Mouse (Mus musculus): ENCODE results near the gene Plekho2. TPM values are rescaled to one million over a fixed set of nuclear protein-coding genes. Genes with fewer than 3 reads are reported as not detected.

Plekho2 gene
- polyA plus RNA-seq, 1 experiment from 2014 or later, result 6.7 TPM

- no peaks in the 10 kb centered on the region for H3K9me3 ChIP-seq (ENCODE audit: control insufficient read depth)
- H3K4me3 ChIP-seq (ENCODE audit: low read depth, low read length), result no peak overlapping the region
- no peaks in the 10 kb centered on the region for H3K36me3 ChIP-seq (ENCODE audit: control insufficient read depth, insufficient read depth)
- 57% methylated on average over 8 of the region's 8 CpGs for WGBS
- H3K4me2 ChIP-seq (replicated peaks; ENCODE audit: low read depth), result no peak overlapping the region
- H3K9ac ChIP-seq (ENCODE audit: low read depth, low read length), result no peak overlapping the region
- H3K27ac ChIP-seq (ENCODE audit: low read depth, low read length), result no peak overlapping the region
- peak; percentile 63 for TF ChIP-seq CTCF (IDR thresholded peaks at IDR 0.05; ENCODE audit: low read depth)
- ATAC-seq, result no peak
- no peaks in the 10 kb centered on the region for H3K27me3 ChIP-seq (replicated peaks; ENCODE audit: control insufficient read depth, insufficient read depth, low read length)
- no peaks in the 10 kb centered on the region for H3K4me1 ChIP-seq (replicated peaks; ENCODE audit: control insufficient read depth, insufficient read depth, low read length)
Measured at GRCm38 (mm10) chr9:65603401-65604102, 23.7 kb upstream of the Plekho2 start.

GRCm38 (mm10) chr9:65600951-65601350 lies 21.1 kb upstream of the Plekho2 start:
- H3K9ac ChIP-seq (ENCODE audit: low read depth, low read length), result no peak overlapping the region
- no peak overlapping the region for H3K4me3 ChIP-seq (ENCODE audit: low read depth, low read length)
- H3K4me2 ChIP-seq (replicated peaks; ENCODE audit: low read depth), result no peak overlapping the region
- WGBS, result 71% methylated on average over 2 of the region's 2 CpGs
- no peak for ATAC-seq
- H3K27ac ChIP-seq (ENCODE audit: low read depth, low read length), result no peak overlapping the region
- H3K9me3 ChIP-seq (ENCODE audit: control insufficient read depth), result no peaks in the 10 kb centered on the region
- TF ChIP-seq CTCF (IDR thresholded peaks at IDR 0.05; ENCODE audit: low read depth), result no peak
- no peaks in the 10 kb centered on the region for H3K36me3 ChIP-seq (ENCODE audit: control insufficient read depth, insufficient read depth)
- no peaks in the 10 kb centered on the region for H3K4me1 ChIP-seq (replicated peaks; ENCODE audit: control insufficient read depth, insufficient read depth, low read length)
- no peaks in the 10 kb centered on the region for H3K27me3 ChIP-seq (replicated peaks; ENCODE audit: control insufficient read depth, insufficient read depth, low read length)

- Histone ChIP-seq H3K4me3 (ENCODE audit: low read depth, low read length) (no peak overlapping the region), H3K27ac (ENCODE audit: low read depth, low read length) (no peak overlapping the region), H3K36me3 (ENCODE audit: control insufficient read depth, insufficient read depth) (no peaks in the 10 kb centered on the region; the same call in 1 of the 2 replicates), H3K27me3 (replicated peaks; ENCODE audit: control insufficient read depth, insufficient read depth, low read length) (no peaks in the 10 kb centered on the region), H3K4me2 (replicated peaks; ENCODE audit: low read depth) (0 out of 2 replicates have a peak overlapping the region, but pooled peaks have one; percentile 21), H3K4me1 (replicated peaks; ENCODE audit: control insufficient read depth, insufficient read depth, low read length) (no peaks in the 10 kb centered on the region), H3K9me3 (ENCODE audit: control insufficient read depth) (no peaks in the 10 kb centered on the region), H3K9ac (ENCODE audit: low read depth, low read length) (no peak overlapping the region)
- 43% methylated on average over 9 of the region's 11 CpGs for WGBS
- peak; percentile 72 for TF ChIP-seq CTCF (IDR thresholded peaks at IDR 0.05; ENCODE audit: low read depth)
- no peak for ATAC-seq
Measured at GRCm38 (mm10) chr9:65598765-65599249, 19.0 kb upstream of the Plekho2 start.

- Histone ChIP-seq H3K27me3 (replicated peaks; ENCODE audit: control insufficient read depth, insufficient read depth, low read length) (no peaks in the 10 kb centered on the region), H3K4me3 (ENCODE audit: low read depth, low read length) (no peak overlapping the region), H3K9me3 (ENCODE audit: control insufficient read depth) (no peaks in the 10 kb centered on the region), H3K4me2 (replicated peaks; ENCODE audit: low read depth) (no peak overlapping the region), H3K36me3 (ENCODE audit: control insufficient read depth, insufficient read depth) (peaks cover 13% of the 10 kb centered on the region; the same call in 1 of the 2 replicates), H3K4me1 (replicated peaks; ENCODE audit: control insufficient read depth, insufficient read depth, low read length) (no peaks in the 10 kb centered on the region), H3K27ac (ENCODE audit: low read depth, low read length) (no peak overlapping the region), H3K9ac (ENCODE audit: low read depth, low read length) (no peak overlapping the region)
- WGBS, result 85% methylated on average over 9 of the region's 9 CpGs
- no peak for TF ChIP-seq CTCF (IDR thresholded peaks at IDR 0.05; ENCODE audit: low read depth)
- ATAC-seq, result no peak
Measured at GRCm38 (mm10) chr9:65593596-65593995, 13.8 kb upstream of the Plekho2 start.

GRCm38 (mm10) chr9:65592721-65593120 lies 12.9 kb upstream of the Plekho2 start:
- 90% methylated on average over 3 of the region's 3 CpGs for WGBS
- Histone ChIP-seq H3K4me1 (replicated peaks; ENCODE audit: control insufficient read depth, insufficient read depth, low read length) (no peaks in the 10 kb centered on the region), H3K4me2 (replicated peaks; ENCODE audit: low read depth) (no peak overlapping the region), H3K27ac (ENCODE audit: low read depth, low read length) (no peak overlapping the region), H3K9ac (ENCODE audit: low read depth, low read length) (no peak overlapping the region), H3K36me3 (ENCODE audit: control insufficient read depth, insufficient read depth) (peaks cover 13% of the 10 kb centered on the region; the same call in 1 of the 2 replicates), H3K27me3 (replicated peaks; ENCODE audit: control insufficient read depth, insufficient read depth, low read length) (no peaks in the 10 kb centered on the region), H3K4me3 (ENCODE audit: low read depth, low read length) (no peak overlapping the region), H3K9me3 (ENCODE audit: control insufficient read depth) (no peaks in the 10 kb centered on the region)
- ATAC-seq, result no peak
- no peak for TF ChIP-seq CTCF (IDR thresholded peaks at IDR 0.05; ENCODE audit: low read depth)

GRCm38 (mm10) chr9:65589091-65589490 lies 9.3 kb upstream of the Plekho2 start:
- H3K27me3 ChIP-seq (replicated peaks; ENCODE audit: control insufficient read depth, insufficient read depth, low read length), result no peaks in the 10 kb centered on the region
- no peak overlapping the region for H3K27ac ChIP-seq (ENCODE audit: low read depth, low read length)
- 97% methylated on average over 3 of the region's 3 CpGs for WGBS
- ATAC-seq, result no peak
- peak overlapping the region; percentile 99 for H3K4me2 ChIP-seq (replicated peaks; ENCODE audit: low read depth)
- peaks cover 13% of the 10 kb centered on the region; the same call in 1 of the 2 replicates for H3K36me3 ChIP-seq (ENCODE audit: control insufficient read depth, insufficient read depth)
- H3K9ac ChIP-seq (ENCODE audit: low read depth, low read length), result no peak overlapping the region
- no peak; the same call in 1 of the 2 replicates for TF ChIP-seq CTCF (IDR thresholded peaks at IDR 0.05; ENCODE audit: low read depth)
- H3K9me3 ChIP-seq (ENCODE audit: control insufficient read depth), result no peaks in the 10 kb centered on the region
- no peaks in the 10 kb centered on the region for H3K4me1 ChIP-seq (replicated peaks; ENCODE audit: control insufficient read depth, insufficient read depth, low read length)
- peak overlapping the region; percentile 54; the same call in 1 of the 2 replicates for H3K4me3 ChIP-seq (ENCODE audit: low read depth, low read length)

Data from intestine, postnatal 0 days (tissue).